Mouse (Mus musculus) liver, postnatal 0 days (tissue): ENCODE measurements around the gene Clp1. TPM values are rescaled to one million over a fixed set of nuclear protein-coding genes. Genes with fewer than 3 reads are reported as not detected.

Experiments
- ATAC-seq: fragments of 200-750 bp; cut with Nextera tagmentation; 2 replicates; pipeline ENCODE4 v1.8.0; 2017; ENCODE audit warnings: mild to moderate bottlenecking, moderate library complexity
- DNase-seq: peaks from one replicate; pipeline ENCODE4 v3.0.0-alpha.2; 2016
- H3K27ac ChIP-seq: fragments of 300-500 bp; sonication (generic); 2 replicates; pipeline ENCODE4 v1.5.1; 2014; ENCODE audit warnings: antibody characterized with exemption, moderate library complexity, mild to moderate bottlenecking, low read depth
- H3K27me3 ChIP-seq: fragments of 300-500 bp; sonication (generic); 2 replicates; pipeline ENCODE4 v1.6.1; 2014; ENCODE audit warnings: low read length, control low read depth, mixed read lengths; ENCODE audit not compliant: insufficient read depth
- H3K36me3 ChIP-seq: fragments of 300-500 bp; sonication (generic); replicated peaks from 2 replicates; pipeline ENCODE4 v1.6.1; 2014; ENCODE audit warnings: mild to moderate bottlenecking, control low read depth, low read length, moderate library complexity, mixed read lengths; ENCODE audit not compliant: insufficient read depth
- H3K4me1 ChIP-seq: fragments of 300-500 bp; sonication (generic); 2 replicates; pipeline ENCODE4 v1.6.1; 2014; ENCODE audit warnings: antibody characterized with exemption, mild to moderate bottlenecking, control low read depth; ENCODE audit not compliant: insufficient read depth
- H3K4me2 ChIP-seq: fragments of 300-500 bp; sonication (generic); 2 replicates; pipeline ENCODE4 v1.6.1; 2014; ENCODE audit warnings: low read depth, mild to moderate bottlenecking, low read length, moderate library complexity, mixed read lengths
- H3K4me3 ChIP-seq: fragments of 300-500 bp; sonication (generic); 2 replicates; pipeline ENCODE4 v1.5.1; 2014; ENCODE audit warnings: low read depth, low read length
- H3K9ac ChIP-seq: fragments of 300-500 bp; sonication (generic); replicated peaks from 2 replicates; pipeline ENCODE4 v1.6.1; 2014; ENCODE audit warnings: mild to moderate bottlenecking, moderate library complexity
- H3K9me3 ChIP-seq: fragments of 300-500 bp; sonication (generic); 2 replicates; pipeline ENCODE4 v1.6.1; 2016; ENCODE audit warnings: mild to moderate bottlenecking, control low read depth, low read length, mixed read lengths
- CTCF ChIP-seq: sonication (generic); IDR thresholded peaks from 2 replicates; pipeline ENCODE4 v1.5.1; 2016; ENCODE audit warnings: antibody characterized with exemption, low read depth
- EP300 ChIP-seq: IDR thresholded peaks from 2 replicates; pipeline ENCODE4 v1.6.1; 2016; ENCODE audit warnings: antibody characterized with exemption, low read depth, mild to moderate bottlenecking
- WGBS: fragments of 180-500 bp; shearing (Covaris S2); extraction: QIAGEN DNeasy Blood & Tissue Kit; methylation state at CpG from one replicate; pipeline ENCODE4 v1.1.7; 2014; ENCODE audit not compliant: insufficient replicate concordance; 5-methylcytosine and 5-hydroxymethylcytosine counted together
- polyA plus RNA-seq: library from polyadenylated mRNA; unstranded; fragments of >200 nt; fragmentation: Nextera tagmentation; extraction: Ambion mirVana; gene quantifications from 2 replicates; pipeline ENCODE4 v1.2.1, GENCODE M21; 2015

Clp1 gene
- polyA plus RNA-seq, 1 experiment from 2014 or later = 32.1 TPM

DNA sequence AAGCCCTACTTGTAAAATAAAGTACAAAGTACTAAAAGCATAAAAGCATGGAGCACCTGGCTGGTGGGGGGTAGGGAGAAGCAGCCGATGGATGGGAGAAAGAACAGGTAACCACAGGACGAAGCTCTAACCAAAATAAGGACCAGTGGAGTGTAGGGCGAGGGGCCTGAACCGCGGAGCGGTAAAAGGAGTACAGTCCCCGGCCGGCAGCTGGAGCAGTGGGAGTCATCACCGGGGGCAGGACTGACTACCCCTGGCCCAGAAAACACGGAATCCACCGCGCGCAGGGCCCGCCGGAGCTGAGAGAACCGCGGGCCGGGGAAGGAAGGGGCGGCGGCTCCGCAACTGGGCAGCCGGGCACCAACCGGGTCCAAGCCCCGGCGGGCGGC is 12.7 kb downstream of the Clp1 start:
- WGBS = under 1% methylated on average over 11 of the region's 26 CpGs
- H3K4me1 ChIP-seq = peaks cover 14% of the 10 kb centered on the region
- TF ChIP-seq CTCF (no peak), EP300 (no peak)

DNA sequence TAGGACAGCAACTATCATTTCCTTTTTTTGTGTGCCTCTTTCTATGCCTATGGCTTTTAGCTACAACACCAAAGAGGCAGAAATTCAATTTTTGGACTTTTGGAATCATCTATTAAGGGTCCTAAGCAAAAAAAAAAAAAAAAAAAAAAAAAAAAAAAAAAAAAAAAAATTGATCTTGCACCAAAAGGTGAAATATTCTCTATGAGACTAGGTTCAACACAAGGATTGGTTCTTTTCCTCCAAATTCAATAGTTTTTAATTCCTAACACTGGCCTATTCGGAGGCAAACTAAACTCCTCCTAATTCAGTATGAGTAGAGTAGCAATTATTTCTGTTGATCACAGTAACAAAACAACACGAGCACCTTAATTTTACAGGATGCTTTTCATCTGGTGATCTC is 15.3 kb downstream of the Clp1 start:
- DNase-seq (no peak), ATAC-seq (no peak)
- Histone ChIP-seq H3K9ac (no peak overlapping the region), H3K27me3 (no peaks in the 10 kb centered on the region), H3K4me2 (no peak overlapping the region), H3K27ac (no peak overlapping the region), H3K9me3 (no peaks in the 10 kb centered on the region), H3K4me3 (no peak overlapping the region), H3K36me3 (peaks cover 35% of the 10 kb centered on the region), H3K4me1 (peaks cover 10% of the 10 kb centered on the region)
- 93% methylated on average over 2 of the region's 2 CpGs for WGBS
- TF ChIP-seq EP300 = no peak
- TF ChIP-seq CTCF = no peak

More for the DNA sequence above, 12.7 kb downstream of the Clp1 start:
- H3K4me2 ChIP-seq = peak overlapping the region; percentile 62
- peak overlapping the region; percentile 94 for H3K27ac ChIP-seq
- peaks cover 15% of the 10 kb centered on the region for H3K36me3 ChIP-seq
- ATAC-seq (no peak), DNase-seq (no peak)
- no peaks in the 10 kb centered on the region for H3K27me3 ChIP-seq
- H3K4me3 ChIP-seq = peak overlapping the region; percentile 90
- no peaks in the 10 kb centered on the region for H3K9me3 ChIP-seq
- peak overlapping the region; percentile 93 for H3K9ac ChIP-seq

DNA sequence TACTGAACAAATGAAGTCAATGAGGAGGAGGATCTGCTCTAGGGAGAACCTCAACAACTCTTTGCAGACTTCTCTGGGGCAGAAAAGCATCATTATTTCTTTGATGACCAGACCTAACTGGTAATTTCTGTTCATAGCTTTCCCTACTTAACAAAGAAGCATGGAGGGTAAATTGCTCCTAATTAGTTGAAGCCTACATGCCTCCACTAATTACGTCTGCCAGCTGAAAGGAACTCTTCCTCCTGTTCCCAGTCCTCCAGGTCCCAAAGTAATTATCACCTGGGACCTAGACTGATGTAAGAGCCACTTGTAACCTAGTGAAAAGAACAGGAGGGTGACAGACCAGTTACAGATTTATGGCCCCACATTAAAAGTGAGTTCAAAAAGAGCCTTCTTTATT is 19.6 kb downstream of the Clp1 start:
- DNase-seq = no peak
- H3K9me3 ChIP-seq = no peaks in the 10 kb centered on the region
- no peak overlapping the region for H3K4me3 ChIP-seq
- TF ChIP-seq EP300 (no peak), CTCF (no peak)
- 0 out of 2 replicates have a peak overlapping the region, but pooled peaks have one; percentile 6 for H3K9ac ChIP-seq
- no peak overlapping the region for H3K4me2 ChIP-seq
- H3K27ac ChIP-seq = no peak overlapping the region
- H3K36me3 ChIP-seq = peaks cover 57% of the 10 kb centered on the region
- WGBS = 84% methylated on average over 1 of the region's 1 CpGs
- peaks cover 15% of the 10 kb centered on the region for H3K4me1 ChIP-seq
- no peak for ATAC-seq
- no peaks in the 10 kb centered on the region for H3K27me3 ChIP-seq

- H3K4me1 ChIP-seq = peaks cover 12% of the 10 kb centered on the region
- DNase-seq = no peak
- no peak overlapping the region for H3K4me2 ChIP-seq
- H3K27me3 ChIP-seq = no peaks in the 10 kb centered on the region
- TF ChIP-seq CTCF = no peak
- no peak for TF ChIP-seq EP300
- no peak overlapping the region for H3K9ac ChIP-seq
- no peaks in the 10 kb centered on the region for H3K9me3 ChIP-seq
- no peak for ATAC-seq
- H3K27ac ChIP-seq = no peak overlapping the region
- 70% methylated on average over 1 of the region's 1 CpGs for WGBS
- H3K36me3 ChIP-seq = peaks cover 59% of the 10 kb centered on the region
- H3K4me3 ChIP-seq = no peak overlapping the region
Measured at GRCm38 (mm10) chr2:84705295-84705694, 21.9 kb downstream of the Clp1 start.

- DNase-seq (no peak), ATAC-seq (no peak)
- Histone ChIP-seq H3K9ac (no peak overlapping the region), H3K4me3 (no peak overlapping the region), H3K4me1 (peaks cover 12% of the 10 kb centered on the region), H3K27me3 (no peaks in the 10 kb centered on the region), H3K36me3 (peaks cover 61% of the 10 kb centered on the region), H3K4me2 (no peak overlapping the region), H3K9me3 (no peaks in the 10 kb centered on the region), H3K27ac (no peak overlapping the region)
- TF ChIP-seq CTCF (no peak), EP300 (no peak)
- WGBS = 84% methylated on average over 5 of the region's 5 CpGs
Measured at GRCm38 (mm10) chr2:84704329-84704728, 22.8 kb downstream of the Clp1 start.

DNA sequence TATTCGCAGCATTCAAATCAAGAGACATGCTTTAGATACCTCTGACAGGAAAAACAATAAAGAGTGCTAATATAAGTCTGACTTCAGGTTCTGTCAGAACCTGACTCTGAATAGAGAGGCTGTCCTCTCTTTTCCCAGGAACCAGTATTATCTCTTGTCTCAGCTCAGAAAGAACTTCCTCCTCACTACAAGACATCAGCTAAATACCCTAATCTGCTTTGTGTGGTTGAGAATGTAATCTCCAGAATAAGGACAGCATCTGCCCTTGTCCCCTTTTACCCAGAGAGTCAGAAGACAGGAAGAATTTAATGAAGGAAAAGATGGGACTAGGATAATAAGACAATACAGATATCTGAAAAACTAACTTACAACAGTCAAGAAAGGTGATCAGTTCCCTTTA is 23.7 kb downstream of the Clp1 start:
- no peak overlapping the region for H3K27ac ChIP-seq
- DNase-seq (no peak), ATAC-seq (no peak)
- H3K9ac ChIP-seq = no peak overlapping the region
- no peak overlapping the region for H3K4me2 ChIP-seq
- H3K27me3 ChIP-seq = no peaks in the 10 kb centered on the region
- peaks cover 58% of the 10 kb centered on the region for H3K36me3 ChIP-seq
- H3K4me1 ChIP-seq = peaks cover 12% of the 10 kb centered on the region
- no peaks in the 10 kb centered on the region for H3K9me3 ChIP-seq
- no peak overlapping the region for H3K4me3 ChIP-seq
- 82% methylated on average over 1 of the region's 1 CpGs for WGBS
- TF ChIP-seq CTCF (no peak), EP300 (no peak)
